Mouse (Mus musculus) ES-E14 (cell line): Measurements from ENCODE around the gene H2-T23.

Source experiments
- CHD2 ChIP-seq: IDR thresholded peaks from 2 replicates; pipeline ENCODE4 v1.6.1; 2014; ENCODE audit warnings: mild to moderate bottlenecking, low read depth, low read length, inconsistent platforms
- HCFC1 ChIP-seq: IDR thresholded peaks from 2 replicates; pipeline ENCODE4 v1.6.1; 2012; ENCODE audit warnings: low read length, inconsistent platforms, borderline replicate concordance; ENCODE audit not compliant: insufficient read depth
- MAFK ChIP-seq: IDR thresholded peaks from 2 replicates; pipeline ENCODE4 v1.6.1; 2014; ENCODE audit warnings: mild to moderate bottlenecking, low read depth, low read length, inconsistent platforms; ENCODE audit not compliant: insufficient read depth
- ZC3H11A ChIP-seq: IDR thresholded peaks from 2 replicates; pipeline ENCODE4 v1.6.1; 2012; ENCODE audit warnings: low read depth, mild to moderate bottlenecking, inconsistent platforms, low read length, borderline replicate concordance
- ZNF384 ChIP-seq: IDR thresholded peaks from 2 replicates; pipeline ENCODE4 v1.6.1; 2012; ENCODE audit warnings: low read depth, low read length, inconsistent platforms

DNA sequence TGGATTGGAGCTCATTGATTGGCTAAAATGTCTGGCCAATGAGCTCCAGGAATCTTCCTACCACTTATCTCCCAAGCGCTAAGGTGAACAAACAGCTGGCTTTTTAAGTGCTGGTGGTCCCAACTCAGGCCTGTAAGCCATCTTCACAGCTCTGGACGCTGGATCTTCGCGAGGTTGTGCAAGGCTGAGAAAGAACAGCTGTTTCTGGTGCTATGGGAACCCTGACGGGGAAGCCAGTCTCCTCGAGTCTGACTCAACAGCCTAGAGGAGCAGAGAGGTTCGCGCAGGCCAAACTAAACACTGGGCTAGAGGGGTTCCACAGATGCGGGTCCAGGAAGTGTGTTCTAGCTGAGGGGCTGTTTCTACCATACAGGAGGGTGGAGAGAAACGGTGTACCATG is 40.9 kb downstream of the H2-T23 start:
- TF ChIP-seq MAFK (no peak), HCFC1 (no peak), CHD2 (no peak), ZC3H11A (no peak), ZNF384 (no peak)
